Mouse (Mus musculus) testis, adult 2 months (tissue): Measurements from ENCODE around the gene Zdhhc6.

Source experiments
- CTCF ChIP-seq: fragments of 200-500 bp; IDR thresholded peaks from 2 replicates; pipeline ENCODE4 v1.5.1; 2012; ENCODE audit warnings: low read depth, mild to moderate bottlenecking, inconsistent platforms, low read length, moderate library complexity; ENCODE audit not compliant: control insufficient read depth, insufficient read depth, insufficient replicate concordance
- POLR2A ChIP-seq: fragments of 200-500 bp; IDR thresholded peaks from 2 replicates; pipeline ENCODE4 v1.6.1; 2012; ENCODE audit warnings: low read depth, mild to moderate bottlenecking, inconsistent platforms, low read length, moderate library complexity; ENCODE audit not compliant: control insufficient read depth

- TF ChIP-seq POLR2A (no peak), CTCF (no peak)
Measured at GRCm38 (mm10) chr19:55276770-55277169, 39.1 kb downstream of the Zdhhc6 start.
